Mouse (Mus musculus): Measurements from ENCODE around the gene Qrfpr.

Qrfpr gene

GRCm38 (mm10) chr3:36150537-36150933, 71.6 kb downstream of the Qrfpr start:
- DNase-seq, result no peak

- no peak for DNase-seq
Observed at GRCm38 (mm10) chr3:36138996-36139395, 83.1 kb downstream of the Qrfpr start.

- no peak for DNase-seq
Observed at GRCm38 (mm10) chr3:36138171-36138660, 83.9 kb downstream of the Qrfpr start.

- DNase-seq, result no peak
Observed at GRCm38 (mm10) chr3:36137560-36137959, 84.6 kb downstream of the Qrfpr start.

GRCm38 (mm10) chr3:36136152-36136551, 86.0 kb downstream of the Qrfpr start:
- DNase-seq, result no peak
